Mouse (Mus musculus): ENCODE measurements around the gene Dyrk2. TPM values are rescaled to one million over a fixed set of nuclear protein-coding genes. Genes with fewer than 3 reads are reported as not detected.

Dyrk2 gene
- total RNA-seq, 2 experiments from 2014 or later: 42.6 to 44.1 TPM

DNA sequence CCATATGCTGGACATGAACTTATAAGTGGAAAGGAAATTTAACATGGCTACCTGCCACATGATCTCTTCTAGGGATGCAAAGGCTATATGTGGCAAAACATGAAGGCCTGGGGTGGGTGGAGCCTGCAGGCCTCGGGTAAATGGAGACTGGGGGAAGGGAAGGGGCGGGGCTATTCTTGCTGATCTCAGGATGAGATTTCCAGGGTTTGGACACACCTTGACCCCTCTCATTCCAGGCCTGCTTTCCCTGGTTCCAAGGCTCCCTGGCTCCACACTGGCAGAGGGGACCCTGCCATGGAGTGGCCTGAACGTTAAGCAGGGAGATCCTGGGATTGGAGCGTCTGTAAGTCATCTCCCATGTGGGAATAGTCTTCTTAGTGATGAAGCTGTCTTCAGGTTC lies 21.5 kb downstream of the Dyrk2 start:
- DNase-seq (ENCODE audit: low spot score in 2 of 2): no peak

DNA sequence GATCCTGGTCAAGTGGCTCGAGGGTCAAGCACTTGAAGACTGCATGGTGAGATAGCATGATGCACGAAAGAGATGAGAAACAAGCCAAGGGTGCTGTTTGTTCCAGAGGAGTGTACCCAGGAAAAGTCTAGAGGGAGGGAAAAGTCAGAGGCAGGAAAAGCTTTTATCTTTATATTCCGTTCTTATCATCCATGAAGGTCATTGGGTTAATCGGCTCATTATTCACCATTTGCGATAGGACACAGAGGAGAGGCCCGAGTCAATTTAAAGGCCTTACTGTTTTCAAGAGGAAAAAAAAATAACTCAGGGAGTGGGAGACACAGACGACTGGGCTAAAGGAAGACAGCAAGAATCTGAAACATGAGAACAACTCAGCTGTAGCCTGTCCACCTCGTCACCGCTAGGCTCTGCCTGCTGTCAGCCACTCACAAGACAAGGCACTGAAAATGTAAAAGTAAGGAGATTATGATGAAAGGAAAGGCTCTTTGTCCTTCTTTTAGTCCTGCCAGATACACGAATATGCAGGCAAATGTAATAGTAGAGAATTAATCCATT lies 22.9 kb downstream of the Dyrk2 start:
- DNase-seq (ENCODE audit: low spot score in 2 of 2): no peak

DNA sequence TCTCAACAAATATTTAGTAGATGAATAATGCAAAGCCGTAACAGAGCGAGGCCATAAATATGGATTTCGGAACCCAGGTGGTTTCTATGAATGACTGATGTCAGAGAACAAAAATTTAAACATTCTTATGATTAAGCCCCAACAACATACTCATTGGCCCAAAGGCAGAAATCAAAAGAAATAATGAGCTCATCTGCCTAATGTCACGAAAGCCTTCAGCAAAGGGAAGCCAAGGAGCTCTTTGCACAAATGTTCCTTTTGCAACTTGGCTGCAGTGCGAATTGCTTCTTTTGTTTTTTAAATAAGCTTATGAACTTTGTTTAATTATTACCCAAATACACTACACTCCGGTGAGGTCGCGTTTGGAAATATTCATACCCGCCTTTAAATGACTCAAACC lies 29.4 kb downstream of the Dyrk2 start:
- DNase-seq (ENCODE audit: low spot score in 2 of 2): no peak

DNA sequence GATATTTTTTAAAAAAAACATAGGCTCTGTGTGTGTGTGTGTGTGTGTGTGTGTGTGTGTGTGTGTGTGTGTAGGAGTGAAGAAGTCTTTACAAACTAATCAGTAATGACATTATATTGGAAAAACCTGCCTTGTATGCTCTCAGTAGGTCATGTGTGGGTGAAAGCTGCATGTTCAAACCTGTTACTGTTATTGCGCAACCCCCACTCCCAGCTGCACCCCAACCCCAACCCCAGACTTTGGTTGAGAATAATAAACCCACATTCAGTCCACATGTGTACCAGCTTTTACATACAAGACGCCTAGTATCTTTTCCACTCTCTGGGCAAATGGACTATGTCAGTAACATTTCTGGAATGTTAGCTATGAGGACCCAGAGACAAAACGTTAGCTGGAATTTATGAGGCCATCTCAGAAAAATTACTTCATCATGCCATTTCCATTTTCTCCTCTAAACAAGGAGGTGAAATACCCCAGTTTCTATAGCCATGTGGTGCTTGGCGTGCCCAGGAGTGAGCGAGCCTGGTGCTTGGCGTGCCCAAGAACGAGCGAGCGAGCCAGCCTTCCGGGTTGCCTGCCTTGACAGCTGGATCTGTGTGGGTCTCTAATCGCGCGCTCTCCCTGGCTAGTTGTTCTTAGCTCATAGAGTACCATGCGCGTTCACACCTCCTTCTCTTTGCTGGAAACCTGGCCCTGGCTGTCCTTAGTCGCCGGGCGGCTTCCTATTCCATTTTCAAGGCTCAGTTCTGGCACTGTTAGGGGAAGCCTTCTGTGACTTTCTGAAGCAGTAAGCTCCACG lies 30.5 kb downstream of the Dyrk2 start:
- DNase-seq (ENCODE audit: low spot score in 2 of 2): no peak

DNA sequence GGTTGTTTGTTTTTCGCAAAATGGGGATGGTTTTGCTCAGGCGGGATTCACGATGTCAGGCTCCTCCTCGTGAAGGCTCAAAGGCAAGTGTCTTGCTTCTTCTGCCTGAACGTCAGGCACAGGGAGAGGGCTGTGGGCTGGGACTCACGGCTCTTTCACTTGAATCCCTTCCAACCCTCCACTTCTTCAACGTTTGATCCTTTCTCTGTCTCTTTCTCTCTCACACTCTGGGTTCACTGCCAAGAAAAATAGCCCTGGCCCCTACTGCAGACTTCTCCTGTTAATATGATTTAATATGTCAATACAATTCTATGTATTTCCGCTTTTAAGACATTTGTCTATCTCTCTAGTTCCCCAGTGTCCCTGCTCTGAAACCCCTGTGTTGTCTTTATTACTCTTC lies 32.4 kb downstream of the Dyrk2 start:
- DNase-seq (ENCODE audit: low spot score in 2 of 2): no peak

DNA sequence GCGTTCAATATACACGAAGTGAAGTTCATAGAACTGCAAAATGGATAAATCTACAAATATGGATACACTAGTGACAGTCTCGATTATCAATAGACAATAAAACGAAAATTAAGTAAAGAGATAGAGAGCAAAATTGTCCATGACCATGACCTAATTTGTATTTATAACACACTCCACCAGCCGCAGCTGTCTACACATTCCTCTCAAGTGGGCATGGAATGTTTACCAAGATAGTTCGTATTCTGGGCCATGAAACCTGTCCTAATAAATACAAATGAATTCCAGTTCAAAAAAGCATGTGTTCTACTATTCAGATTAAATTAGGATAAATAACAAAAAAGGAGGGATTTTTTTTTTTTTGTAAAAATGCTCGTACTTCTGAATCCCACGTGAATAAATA lies 38.8 kb downstream of the Dyrk2 start:
- no peak for DNase-seq (ENCODE audit: low spot score in 2 of 2)

DNA sequence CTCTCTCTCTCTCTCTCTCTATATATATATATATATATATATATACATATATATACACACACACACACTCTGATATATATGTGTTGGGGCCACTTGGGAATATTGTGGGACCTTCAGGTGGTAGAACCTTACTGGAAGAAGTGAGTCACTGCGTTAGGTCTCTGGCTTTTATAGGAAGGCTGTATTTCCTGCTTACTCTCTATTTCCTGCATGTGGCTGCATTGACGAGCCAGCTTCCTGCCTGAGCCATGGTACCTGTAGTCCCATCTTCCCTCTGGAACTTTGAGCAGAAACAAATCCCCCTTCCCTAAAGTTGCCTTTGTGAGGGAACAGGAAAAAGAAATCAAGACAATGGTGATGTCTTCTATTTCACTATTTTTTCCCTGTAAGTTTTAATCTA lies 40.4 kb downstream of the Dyrk2 start:
- no peak for DNase-seq (ENCODE audit: low spot score in 2 of 2)

DNA sequence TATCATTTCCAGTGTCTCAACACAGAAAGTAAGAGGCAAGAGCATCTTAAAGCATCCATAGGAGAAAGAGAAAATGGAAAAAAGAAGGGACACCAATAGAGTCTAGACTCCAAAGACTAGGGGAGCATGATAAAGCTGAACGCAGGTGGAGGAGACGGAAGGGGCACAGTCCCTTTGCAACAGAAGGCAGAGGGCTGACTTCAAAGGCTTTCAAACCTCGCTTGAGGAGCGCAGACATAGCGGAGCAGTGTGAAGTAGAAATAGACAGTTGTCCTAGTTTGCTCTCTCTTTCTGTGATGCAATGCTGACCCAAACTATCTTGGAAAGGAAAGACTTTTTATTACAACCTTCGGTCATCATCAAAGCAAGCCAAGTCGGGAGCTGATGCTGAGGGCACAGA lies 42.9 kb downstream of the Dyrk2 start:
- no peak for DNase-seq (ENCODE audit: low spot score in 2 of 2)

DNA sequence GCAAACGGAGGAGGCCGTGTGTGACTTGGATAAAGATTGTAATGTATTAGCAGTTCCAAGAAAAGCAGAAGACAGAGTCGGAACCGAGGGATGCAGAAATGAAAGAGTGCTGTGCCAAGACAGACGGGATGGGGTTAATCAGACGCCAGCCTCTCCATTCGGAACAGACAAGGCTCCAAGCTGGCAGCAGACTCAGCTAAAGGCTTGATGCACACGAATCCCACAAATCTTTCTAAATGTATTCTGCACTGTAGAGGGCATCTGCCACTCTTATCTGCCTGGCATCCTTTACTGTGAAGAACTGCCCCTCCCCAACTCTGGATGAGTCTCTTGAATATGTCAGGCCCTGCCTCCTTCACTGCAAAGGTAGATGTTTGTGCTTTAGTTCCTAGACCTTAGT lies 45.2 kb downstream of the Dyrk2 start:
- DNase-seq (ENCODE audit: low spot score in 2 of 2): no peak

DNA sequence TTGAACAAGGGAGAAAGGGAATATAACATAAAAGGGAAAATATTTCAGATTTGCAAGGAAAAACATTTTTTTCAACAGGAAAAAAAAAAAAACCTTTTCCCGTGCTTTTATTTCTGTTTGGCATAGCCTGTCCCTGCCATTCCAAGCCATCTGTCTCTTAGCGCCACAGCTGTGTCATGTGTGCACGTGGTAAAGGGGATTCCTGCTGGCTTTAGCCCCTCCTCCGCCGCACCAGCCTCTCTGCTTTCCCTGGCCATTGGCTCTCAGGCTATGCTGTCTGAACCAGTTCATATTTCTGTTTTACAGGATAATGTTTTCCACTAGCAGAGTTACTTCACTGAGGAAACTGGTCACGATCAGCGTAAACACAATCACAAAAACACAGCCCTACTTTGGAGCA lies 49.1 kb downstream of the Dyrk2 start:
- DNase-seq (ENCODE audit: low spot score in 2 of 2): peak; percentile 38 to 43

DNA sequence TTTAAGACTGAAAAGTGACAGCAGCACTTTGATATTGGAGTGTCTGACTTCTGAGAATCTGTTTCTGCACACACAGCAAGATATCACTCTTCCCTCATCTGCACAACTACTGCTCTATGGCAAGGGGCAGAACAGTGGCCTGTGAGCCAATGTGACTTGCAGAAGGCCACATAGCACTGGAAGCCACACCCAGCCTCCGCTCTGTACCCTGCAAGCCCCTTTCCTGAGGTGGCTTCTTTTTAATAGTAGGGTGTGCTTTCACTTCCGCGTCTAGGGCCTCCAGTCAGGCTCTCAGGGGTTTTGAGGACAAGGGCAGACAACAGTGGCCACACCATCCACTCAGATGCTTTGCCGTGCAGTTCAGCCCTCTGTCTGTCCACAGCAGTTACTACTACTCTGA lies 50.2 kb downstream of the Dyrk2 start:
- DNase-seq (ENCODE audit: low spot score in 2 of 2): no peak

DNA sequence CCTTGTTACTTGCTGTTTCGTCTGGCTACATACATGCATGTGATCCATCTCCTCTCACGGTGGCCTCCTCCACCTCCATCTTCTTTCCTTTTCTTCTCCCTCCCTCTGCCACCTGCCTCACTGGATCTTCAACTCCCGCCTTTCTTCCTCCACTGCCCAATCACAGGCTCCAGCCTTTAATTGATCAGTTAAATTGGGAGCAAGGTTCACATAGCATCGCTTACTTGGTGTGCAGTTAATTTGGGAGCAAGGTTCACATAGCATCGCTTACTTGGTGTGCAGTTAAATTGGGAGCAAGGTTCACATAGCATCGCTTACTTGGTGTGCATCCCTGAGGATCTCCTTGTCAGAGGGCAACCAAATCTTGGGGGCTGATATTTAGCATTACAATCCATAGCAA lies 52.9 kb downstream of the Dyrk2 start:
- no peak for DNase-seq (ENCODE audit: low spot score in 2 of 2)

DNA sequence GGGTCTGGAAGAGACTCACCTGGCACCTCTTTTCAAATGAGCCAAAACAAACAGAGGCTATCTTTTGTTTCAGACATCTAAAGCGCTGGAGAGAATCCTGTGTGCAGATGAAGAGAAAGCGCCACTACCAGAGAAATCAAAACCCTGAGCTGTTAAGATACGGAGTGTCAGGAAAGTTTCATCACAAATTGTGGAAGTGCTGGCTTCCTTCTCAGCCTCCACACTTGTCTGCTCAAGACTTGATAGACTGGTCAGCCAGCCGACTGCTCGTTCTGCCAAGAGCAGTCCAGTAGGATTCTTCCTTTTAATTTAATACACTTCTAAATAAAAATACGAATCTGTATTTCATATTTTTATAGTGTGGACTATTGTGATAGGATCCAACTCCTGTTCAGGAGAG lies 58.1 kb downstream of the Dyrk2 start:
- no peak for DNase-seq (ENCODE audit: low spot score in 2 of 2)

DNA sequence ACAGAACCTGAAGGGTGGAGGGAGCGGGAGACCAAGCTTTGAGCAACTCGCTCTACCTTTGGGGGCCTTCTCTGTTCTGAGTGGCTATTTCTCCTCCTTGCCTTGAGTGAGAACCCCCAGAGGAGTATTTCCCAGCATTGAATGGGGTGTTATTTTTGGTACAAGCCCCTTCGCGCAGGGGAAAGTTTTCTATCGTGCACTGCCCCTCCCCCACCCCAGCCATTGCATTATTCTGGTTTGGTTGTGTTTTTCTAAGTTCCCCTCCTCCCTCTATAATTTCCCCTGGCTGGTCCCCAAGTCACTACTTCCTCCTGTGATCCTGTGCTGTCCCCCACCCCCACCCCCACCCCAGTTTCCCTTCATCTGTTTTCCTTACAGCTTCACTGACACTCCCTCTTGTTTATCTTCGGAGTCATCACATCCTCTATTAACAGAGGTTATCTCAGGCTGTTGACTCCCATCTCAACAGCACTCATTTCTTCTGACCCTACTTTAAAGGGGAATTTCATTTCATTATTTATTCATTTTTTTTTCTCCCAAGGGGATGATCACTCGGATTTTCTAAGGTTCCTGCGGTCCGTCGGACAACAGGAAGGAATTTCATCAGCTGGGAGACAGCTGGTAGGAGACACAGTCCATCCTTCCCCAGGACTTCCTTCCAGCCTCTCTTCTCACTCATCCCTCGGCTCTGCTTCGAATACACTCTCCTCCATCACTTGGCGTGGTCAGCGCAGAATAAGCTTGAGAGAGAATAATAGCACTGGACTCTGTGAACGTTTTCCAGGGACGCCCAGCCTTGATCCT lies 58.9 kb downstream of the Dyrk2 start:
- DNase-seq (ENCODE audit: low spot score in 2 of 2): no peak
